ENCODE assay signal across 11 mouse cellular contexts in the genomic region with DNA sequence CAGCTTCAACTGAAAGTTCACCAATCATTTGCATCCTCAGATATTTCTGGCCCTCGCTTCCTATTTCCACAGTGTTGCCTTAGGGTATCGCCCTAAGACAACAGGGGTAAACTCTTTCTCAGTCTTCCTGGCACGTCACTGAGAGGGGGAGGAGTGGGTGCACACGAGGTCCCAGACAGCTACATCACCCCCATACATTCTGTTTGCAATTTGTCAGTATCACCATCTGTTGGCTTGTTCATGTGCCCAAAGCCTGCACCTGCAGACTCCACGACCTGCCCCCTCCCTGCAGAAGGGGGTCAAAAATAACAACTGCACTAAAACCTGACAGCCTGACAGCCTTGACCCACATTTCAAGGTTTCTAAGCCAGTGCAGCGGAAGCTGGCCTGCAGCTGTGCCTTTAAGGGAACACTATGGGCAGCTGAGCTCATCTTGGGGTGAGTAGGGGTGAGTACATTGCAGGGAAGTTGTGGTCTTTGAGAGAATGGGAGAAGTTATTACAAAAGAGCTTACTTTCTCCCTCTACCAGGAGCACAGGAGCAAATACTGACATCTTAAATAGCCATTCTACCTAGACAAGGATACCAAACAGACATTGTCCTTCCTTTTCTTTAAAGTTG. TPM values are rescaled to one million over a fixed set of nuclear protein-coding genes. Genes with fewer than 3 reads are reported as not detected.
DNase-seq lines count a peak whose midpoint lies in the region; ATAC-seq and TF ChIP-seq lines count a peak whose summit lies in the region.
"Had no signal": no experiment of that assay in that cellular context is flagged by ENCODE, and none has a peak within 500 bp of the region (broad histone marks: within the 10 kb centered on the region; RNA-seq: fewer than 3 reads in every experiment).

No protein-coding gene starts in this region.

- peak overlapping the region; percentile 43; the same call in 1 of the 2 replicates for H3K27ac ChIP-seq in heart, postnatal 0 days (ENCODE audit: low read depth)
- no peak overlapping the region for H3K27ac ChIP-seq in intestine, postnatal 0 days (ENCODE audit: low read depth, low read length)
- H3K27ac ChIP-seq: hindbrain, embryonic 12.5 days; liver, embryonic 14.5 days; midbrain, embryonic 12.5 days had no signal

- WGBS in heart, postnatal 0 days, result 68% methylated on average over 6 of the region's 6 CpGs
- 80% methylated on average over 6 of the region's 6 CpGs for WGBS in intestine, postnatal 0 days

- no peaks in the 10 kb centered on the region for H3K36me3 ChIP-seq in heart, postnatal 0 days (replicated peaks; ENCODE audit: control insufficient read depth, insufficient read depth, low read length)
- no peaks in the 10 kb centered on the region for H3K36me3 ChIP-seq in G1E (replicated peaks)
- H3K36me3 ChIP-seq in intestine, postnatal 0 days (ENCODE audit: control insufficient read depth, insufficient read depth), result no peaks in the 10 kb centered on the region
- H3K36me3 ChIP-seq: hindbrain, embryonic 12.5 days; midbrain, embryonic 12.5 days had no signal

- H3K4me2 ChIP-seq in heart, postnatal 0 days (ENCODE audit: low read depth, low read length), result no peak overlapping the region
- no peak overlapping the region for H3K4me2 ChIP-seq in intestine, postnatal 0 days (replicated peaks; ENCODE audit: low read depth)
- H3K4me2 ChIP-seq: hindbrain, embryonic 12.5 days; midbrain, embryonic 12.5 days had no signal

- TF ChIP-seq EP300 in heart, postnatal 0 days (IDR thresholded peaks at IDR 0.05; ENCODE audit: low read depth), result no peak

- DNase-seq in heart, postnatal 0 days (ENCODE audit: low spot score), result no peak
- no peak for DNase-seq in heart, postnatal 4 days
- DNase-seq in G1E (ENCODE audit: low spot score), result no peak
- DNase-seq in thymus, postnatal 0 days (ENCODE audit: low spot score), result peak; percentile 97
- DNase-seq in lung, postnatal 25 days (ENCODE audit: low spot score), result no peak
- DNase-seq: embryo, embryonic 11 days had no signal

- no peaks in the 10 kb centered on the region for H3K9me3 ChIP-seq in heart, postnatal 0 days (replicated peaks; ENCODE audit: control insufficient read depth, low read length)
- H3K9me3 ChIP-seq in G1E (replicated peaks), result no peaks in the 10 kb centered on the region
- no peaks in the 10 kb centered on the region for H3K9me3 ChIP-seq in intestine, postnatal 0 days (ENCODE audit: control insufficient read depth)
- H3K9me3 ChIP-seq: hindbrain, embryonic 12.5 days; midbrain, embryonic 12.5 days had no signal

- H3K27me3 ChIP-seq in heart, postnatal 0 days (ENCODE audit: control insufficient read depth, insufficient read depth, low read length), result no peaks in the 10 kb centered on the region
- peaks cover 33% of the 10 kb centered on the region for H3K27me3 ChIP-seq in G1E (ENCODE audit: insufficient read depth, low read length)
- H3K27me3 ChIP-seq in intestine, postnatal 0 days (replicated peaks; ENCODE audit: control insufficient read depth, insufficient read depth, low read length), result no peaks in the 10 kb centered on the region
- H3K27me3 ChIP-seq: hindbrain, embryonic 12.5 days; midbrain, embryonic 12.5 days had no signal

- TF ChIP-seq CTCF in heart, postnatal 0 days (IDR thresholded peaks at IDR 0.05; ENCODE audit: low read depth), result no peak
- TF ChIP-seq CTCF in G1E (IDR thresholded peaks at IDR 0.05; ENCODE audit: low read depth, low read length), result no peak
- no peak for TF ChIP-seq CTCF in intestine, postnatal 0 days (IDR thresholded peaks at IDR 0.05; ENCODE audit: low read depth)

- ATAC-seq in heart, postnatal 0 days (ENCODE audit: insufficient read depth, low read depth), result no peak
- ATAC-seq in G1E (ENCODE audit: extremely low read depth, insufficient number of reproducible peaks, low FRiP score, poor library complexity, severe bottlenecking), result 0 out of 2 replicates have a peak, but pooled peaks have one; percentile 30
- ATAC-seq in hematopoietic stem cell, adult 5-6 weeks (replicated peaks in 1 of 2; ENCODE audit: insufficient read depth in 1 of 2, low FRiP score in 2 of 2, low TSS enrichment in 1 of 2, low read depth in 1 of 2, poor library complexity in 2 of 2, severe bottlenecking in 2 of 2), result peak; percentile 91 to 94
- no peak for ATAC-seq in intestine, postnatal 0 days

- no peak overlapping the region for H3K9ac ChIP-seq in heart, postnatal 0 days (replicated peaks; ENCODE audit: low read depth, low read length)
- no peak overlapping the region for H3K9ac ChIP-seq in intestine, postnatal 0 days (ENCODE audit: low read depth, low read length)
- H3K9ac ChIP-seq: hindbrain, embryonic 12.5 days; liver, embryonic 14.5 days; midbrain, embryonic 12.5 days had no signal

- H3K4me1 ChIP-seq in heart, postnatal 0 days (ENCODE audit: control insufficient read depth, insufficient read depth), result peaks cover 11% of the 10 kb centered on the region; the same call in 1 of the 2 replicates
- peaks cover 35% of the 10 kb centered on the region for H3K4me1 ChIP-seq in G1E (ENCODE audit: insufficient read depth, low read depth, low read length)
- peaks cover 2% of the 10 kb centered on the region; the same call in 1 of the 2 replicates for H3K4me1 ChIP-seq in intestine, postnatal 0 days (replicated peaks; ENCODE audit: control insufficient read depth, insufficient read depth, low read length)
- H3K4me1 ChIP-seq: hindbrain, embryonic 12.5 days; midbrain, embryonic 12.5 days had no signal

- no peak overlapping the region for H3K4me3 ChIP-seq in heart, postnatal 0 days (ENCODE audit: low read depth, low read length)
- no peak overlapping the region for H3K4me3 ChIP-seq in G1E (ENCODE audit: low read depth, low read length)
- no peak overlapping the region for H3K4me3 ChIP-seq in intestine, postnatal 0 days (ENCODE audit: low read depth, low read length)
- H3K4me3 ChIP-seq: hindbrain, embryonic 12.5 days; midbrain, embryonic 12.5 days had no signal

RNA-seq across cellular contexts. Expression of a gene that starts 58.8 kb away (rescaled TPM):
- total RNA-seq in heart, postnatal 0 days (2014; rRNA removed; ENCODE audit: low replicate concordance), result 11.3 and 17.7 TPM in 2 replicates
- polyA plus RNA-seq in heart, postnatal 0 days (2015; fragmentation: Nextera tagmentation; extraction: Ambion mirVana), result 18.4 and 20.2 TPM in 2 replicates
- 10 to 100 TPM; 32.5 to 33.8 TPM for total RNA-seq in heart, postnatal 4 days (2021)
- total RNA-seq in G1E (2014; fragmentation: Nextera tagmentation) (91.1 and 93.3 TPM in 2 replicates), G1E (2017) (65.2 and 71.5 TPM in 2 replicates)
- polyA plus RNA-seq in G1E (2012), result 4.7 TPM in 2 replicates
- total RNA-seq in hematopoietic stem cell, adult 5-6 weeks (2017), result 35.1 and 46.4 TPM in 2 replicates
- 130 and 146 TPM in 2 replicates for polyA plus RNA-seq in thymus, postnatal 0 days (2015; fragmentation: Nextera tagmentation; extraction: Ambion mirVana)
- 110 and 112 TPM in 2 replicates for polyA plus RNA-seq in intestine, postnatal 0 days (2015; fragmentation: Nextera tagmentation; extraction: Ambion mirVana)

Comparison
In these comparisons a context has a peak if more than half of its experiments do, and no peak if none do; other contexts are left out.
1. ATAC-seq: peak in G1E (single experiment) and hematopoietic stem cell, adult 5-6 weeks (2 of 2); none in heart, postnatal 0 days (single experiment) and intestine, postnatal 0 days (single experiment).